Mouse (Mus musculus): ENCODE results near the gene Cyp1a2. TPM values are rescaled to one million over a fixed set of nuclear protein-coding genes. Genes with fewer than 3 reads are reported as not detected.

Gene Cyp1a2
- total RNA-seq, 2 experiments from 2014 or later, result not detected

DNA sequence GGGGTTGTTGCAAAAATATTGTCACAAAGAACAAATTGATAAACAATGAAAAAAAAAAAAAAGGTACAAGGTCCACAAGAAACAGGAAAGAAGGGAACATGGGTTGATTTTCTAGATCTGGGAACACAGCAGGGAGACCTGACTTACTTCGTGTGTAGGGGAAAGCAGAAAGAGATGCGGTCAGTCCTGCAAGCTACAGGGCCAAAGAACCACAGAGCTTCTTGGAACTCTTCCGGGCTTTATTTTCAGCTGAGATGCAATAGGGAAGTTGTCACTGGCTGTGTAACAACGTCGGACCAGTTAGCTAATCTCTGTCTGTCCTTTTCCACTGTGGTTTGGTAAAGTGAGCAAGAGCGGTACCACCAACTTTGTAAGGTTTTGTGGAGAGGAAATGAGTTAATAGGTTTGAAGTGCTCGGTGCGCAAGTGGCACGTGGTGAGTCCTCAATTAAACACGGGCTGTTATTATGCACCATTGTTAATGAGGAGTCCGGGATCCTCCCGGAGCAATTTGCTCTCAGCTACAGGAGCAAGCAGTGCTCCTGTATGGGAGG lies 36.9 kb downstream of the Cyp1a2 start:
- DNase-seq (ENCODE audit: low spot score), result no peak

DNA sequence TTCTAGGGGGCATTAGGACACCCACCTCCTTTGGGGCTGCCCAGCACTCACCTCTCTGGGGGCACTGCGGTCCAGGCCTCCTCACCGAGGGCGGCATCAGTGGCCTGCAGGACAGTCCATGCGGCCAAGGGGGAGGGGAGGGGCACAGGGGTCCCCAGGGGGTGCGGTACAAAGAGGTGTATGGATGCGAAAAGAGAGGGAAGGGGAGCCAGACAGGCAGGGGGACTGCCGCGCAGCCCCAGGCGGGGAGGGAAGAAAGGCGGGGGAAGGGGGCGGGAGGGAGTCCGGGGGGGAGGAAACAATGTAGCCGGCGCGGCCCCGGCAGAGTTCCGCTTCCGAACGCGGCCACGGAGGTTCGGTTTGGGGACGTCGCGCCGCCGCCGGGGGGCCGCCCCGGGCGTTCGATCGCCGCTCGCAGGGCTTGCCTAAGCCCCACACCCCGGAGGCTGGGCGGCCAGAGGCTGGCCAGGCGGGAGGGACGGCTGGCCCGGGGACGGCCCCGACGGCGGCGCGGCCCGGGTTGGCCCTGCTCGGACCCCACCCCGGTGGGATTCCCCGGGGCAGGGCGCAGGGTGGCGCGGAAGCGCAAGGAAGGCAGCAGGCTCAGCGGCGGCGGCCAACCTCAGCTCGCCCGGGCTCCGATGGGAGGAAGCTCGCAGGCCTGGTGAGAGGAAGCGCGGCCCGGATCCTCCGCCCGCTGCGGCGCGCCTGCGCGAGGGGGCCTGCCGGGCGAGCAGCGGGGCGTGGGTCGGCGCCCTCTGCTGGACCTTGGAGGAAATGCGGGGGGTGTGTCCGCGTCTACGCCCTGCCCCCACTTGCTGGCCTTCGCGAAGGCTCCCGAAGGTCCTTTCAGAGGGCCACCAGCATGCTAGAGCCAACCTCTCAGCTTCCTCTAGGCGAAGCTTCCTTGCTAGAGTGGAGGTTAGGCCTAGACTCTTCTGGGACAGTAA lies 38.3 kb downstream of the Cyp1a2 start:
- peak; percentile 92 for DNase-seq (ENCODE audit: low spot score)

DNA sequence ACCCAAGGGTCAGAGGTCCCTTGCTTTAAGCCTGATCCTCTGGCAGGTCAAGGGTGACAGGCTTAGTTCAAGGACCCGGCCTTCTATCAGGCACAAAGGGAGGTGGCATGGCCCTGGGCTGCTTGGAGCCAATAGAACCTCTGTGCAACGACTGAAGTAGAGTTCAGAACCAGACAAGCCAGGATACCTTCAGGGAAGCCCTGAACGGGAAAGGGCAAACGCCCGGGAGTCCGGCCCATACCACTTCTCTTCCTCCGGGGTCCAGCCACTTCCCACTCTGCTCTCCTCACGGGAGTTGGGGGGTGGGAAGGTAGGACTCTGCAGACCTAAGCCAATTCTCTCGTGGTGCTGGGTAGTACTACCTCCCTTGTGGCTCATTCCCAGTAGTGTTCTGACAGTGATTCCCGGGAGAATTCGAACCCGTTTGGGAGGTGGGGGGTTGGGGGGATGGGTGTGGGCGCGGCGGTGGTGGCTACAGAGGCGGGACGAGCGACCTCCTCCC lies 39.0 kb downstream of the Cyp1a2 start:
- no peak for DNase-seq (ENCODE audit: low spot score)

DNA sequence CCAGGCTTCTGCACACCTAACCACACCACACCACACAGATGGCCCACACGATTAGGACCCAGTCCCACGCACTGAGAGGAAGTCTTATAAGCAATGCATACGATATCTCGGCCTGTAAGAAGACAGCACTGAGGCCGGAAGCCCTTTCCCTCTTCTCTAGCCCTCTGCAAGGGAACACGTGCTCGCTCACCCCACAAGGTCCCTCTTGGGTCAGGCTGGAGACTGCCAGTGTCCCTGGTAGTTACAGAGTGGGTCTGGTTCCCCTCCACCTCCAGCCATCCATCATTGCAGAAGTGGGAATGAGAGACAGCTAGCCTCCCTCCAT lies 39.7 kb downstream of the Cyp1a2 start:
- no peak for DNase-seq (ENCODE audit: low spot score)

DNA sequence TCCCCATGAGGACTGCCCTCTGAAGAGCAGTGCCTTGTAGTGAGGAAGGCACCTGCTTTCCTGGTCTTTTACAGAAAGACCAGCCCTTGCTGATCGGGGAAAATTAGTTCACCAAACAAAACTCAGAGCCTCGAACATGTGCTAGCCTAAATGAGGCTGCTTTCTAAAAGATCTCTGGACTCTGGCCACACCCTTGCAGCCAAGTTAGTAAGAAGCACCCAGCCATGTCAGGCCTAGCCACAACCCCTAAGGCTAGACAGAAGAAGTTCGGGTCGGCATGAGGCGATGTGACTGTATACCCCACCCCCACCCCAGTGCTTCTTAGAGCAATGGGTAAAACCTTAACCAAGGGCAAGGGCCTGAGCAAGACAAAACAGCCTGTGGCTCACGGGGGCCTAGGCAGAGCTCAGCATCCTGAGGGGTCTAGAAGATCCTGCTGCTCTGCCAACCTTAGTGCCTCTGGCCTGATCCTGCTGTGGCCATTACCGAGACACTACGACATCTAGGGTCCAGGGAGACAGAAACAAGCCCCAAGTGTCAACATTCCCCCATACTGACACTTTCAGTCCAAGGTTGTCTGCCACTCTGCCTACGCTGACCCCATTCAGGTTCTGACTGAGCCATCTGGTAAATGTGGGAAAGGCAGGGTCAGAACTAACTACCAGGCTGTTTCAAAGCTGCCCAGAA lies 40.2 kb downstream of the Cyp1a2 start:
- no peak for DNase-seq (ENCODE audit: low spot score)

DNA sequence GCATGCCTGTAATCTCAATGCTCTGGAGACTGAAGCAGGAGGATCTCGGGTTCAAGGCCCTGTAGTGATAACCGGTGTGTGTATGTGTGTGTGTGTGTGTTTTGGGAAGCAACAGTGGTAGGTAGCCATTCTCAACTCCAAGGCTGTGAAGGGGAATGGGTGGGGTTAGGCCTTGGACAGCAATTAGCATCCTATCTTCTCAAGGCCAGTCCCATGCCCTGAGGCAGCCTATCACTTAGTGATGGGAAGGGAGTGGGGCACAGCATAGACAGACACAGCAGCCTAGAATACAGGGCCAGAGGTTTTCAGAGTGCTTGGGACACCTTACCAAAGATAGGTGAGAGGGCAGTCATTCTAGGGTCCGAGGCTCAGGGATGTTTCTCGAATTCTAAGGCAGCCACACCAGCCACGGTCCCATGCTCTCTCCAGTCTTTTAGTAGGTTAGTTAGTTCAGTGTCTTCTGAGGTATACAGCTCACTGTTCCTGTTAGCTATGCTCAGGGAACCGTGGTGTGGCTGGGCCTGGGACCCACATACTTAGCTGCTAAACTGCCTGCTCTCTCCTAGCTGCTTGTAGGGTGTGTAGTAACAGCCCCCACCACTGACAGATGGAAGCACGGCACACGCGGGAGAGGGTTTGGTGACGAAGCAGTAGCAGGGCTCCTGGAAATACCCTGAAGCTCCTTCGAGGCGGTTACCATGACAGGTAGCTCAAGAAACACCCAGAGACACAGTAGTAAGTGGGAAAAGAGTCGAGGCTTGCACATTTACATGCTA lies 41.5 kb downstream of the Cyp1a2 start:
- DNase-seq (ENCODE audit: low spot score), result no peak

DNA sequence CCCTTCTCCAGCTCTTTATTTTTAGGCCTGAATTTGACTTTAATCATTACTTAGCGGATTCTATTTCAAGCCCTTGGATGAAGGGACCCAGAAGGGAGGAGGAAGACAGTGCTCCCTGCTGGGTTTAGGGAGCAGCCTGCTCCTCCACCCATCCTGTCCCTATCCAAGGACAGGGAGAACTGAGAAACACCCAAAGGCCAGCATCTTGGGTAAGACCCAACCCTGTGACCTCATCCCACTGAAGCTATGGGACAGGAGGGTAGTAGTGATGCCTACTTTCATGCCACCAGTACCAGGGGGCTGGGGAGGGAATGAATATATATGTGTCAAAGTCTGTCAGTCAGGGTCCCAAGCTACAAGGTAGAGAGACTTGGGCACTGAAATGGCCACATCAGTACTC lies 42.5 kb downstream of the Cyp1a2 start:
- peak; percentile 39 for DNase-seq (ENCODE audit: low spot score)

DNA sequence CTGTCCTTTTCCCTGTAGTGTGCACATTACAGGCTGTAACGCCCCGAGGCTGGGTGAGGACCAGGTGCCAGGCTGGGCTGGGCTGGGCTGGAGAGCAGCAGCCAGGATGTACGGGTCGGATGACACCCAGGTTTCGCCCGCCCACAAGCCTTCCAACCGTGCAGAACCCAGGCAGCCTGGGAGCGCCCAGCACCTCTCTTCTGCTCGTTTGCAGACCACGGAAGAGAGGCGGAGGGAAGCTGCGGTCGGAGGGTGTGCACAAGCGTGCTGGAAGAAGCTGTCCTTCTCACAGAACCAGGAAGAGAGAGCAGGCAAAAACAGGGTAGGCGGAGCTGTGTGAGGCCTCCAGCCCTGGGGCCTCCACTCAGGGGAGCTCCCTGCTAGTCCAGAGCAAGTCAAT lies 43.1 kb downstream of the Cyp1a2 start:
- DNase-seq (ENCODE audit: low spot score), result peak; percentile 51

DNA sequence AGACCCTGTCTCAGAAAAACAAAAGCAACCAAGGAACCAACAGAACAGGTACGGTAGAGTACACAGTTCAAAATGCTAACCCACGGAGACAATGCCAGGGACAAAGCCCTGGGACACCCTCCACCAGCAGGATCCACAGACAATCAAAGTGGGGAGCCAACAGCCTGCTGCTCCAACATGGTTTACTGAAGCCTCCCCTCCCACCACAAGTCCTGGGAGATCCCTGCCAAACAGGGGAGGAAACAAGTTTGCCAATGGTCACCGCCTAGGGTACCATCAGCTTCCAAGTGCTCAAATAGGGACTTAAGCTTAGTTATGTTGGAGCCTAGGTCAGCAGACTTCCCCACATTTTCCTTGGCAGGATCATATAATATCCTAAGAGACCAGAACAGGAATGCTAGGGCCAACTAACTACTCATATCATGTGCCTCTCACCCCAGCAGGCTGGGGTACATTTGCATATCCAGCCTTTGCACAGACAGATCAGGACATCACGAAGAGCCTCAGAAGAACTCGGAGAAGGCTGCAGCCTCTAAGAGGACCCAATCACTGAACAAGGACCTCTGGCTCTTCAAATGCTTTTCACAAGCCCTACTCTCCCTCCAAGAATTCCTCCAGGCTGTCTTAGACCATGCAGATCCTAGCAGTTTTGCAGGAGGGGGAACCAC lies 43.7 kb downstream of the Cyp1a2 start:
- no peak for DNase-seq (ENCODE audit: low spot score)

DNA sequence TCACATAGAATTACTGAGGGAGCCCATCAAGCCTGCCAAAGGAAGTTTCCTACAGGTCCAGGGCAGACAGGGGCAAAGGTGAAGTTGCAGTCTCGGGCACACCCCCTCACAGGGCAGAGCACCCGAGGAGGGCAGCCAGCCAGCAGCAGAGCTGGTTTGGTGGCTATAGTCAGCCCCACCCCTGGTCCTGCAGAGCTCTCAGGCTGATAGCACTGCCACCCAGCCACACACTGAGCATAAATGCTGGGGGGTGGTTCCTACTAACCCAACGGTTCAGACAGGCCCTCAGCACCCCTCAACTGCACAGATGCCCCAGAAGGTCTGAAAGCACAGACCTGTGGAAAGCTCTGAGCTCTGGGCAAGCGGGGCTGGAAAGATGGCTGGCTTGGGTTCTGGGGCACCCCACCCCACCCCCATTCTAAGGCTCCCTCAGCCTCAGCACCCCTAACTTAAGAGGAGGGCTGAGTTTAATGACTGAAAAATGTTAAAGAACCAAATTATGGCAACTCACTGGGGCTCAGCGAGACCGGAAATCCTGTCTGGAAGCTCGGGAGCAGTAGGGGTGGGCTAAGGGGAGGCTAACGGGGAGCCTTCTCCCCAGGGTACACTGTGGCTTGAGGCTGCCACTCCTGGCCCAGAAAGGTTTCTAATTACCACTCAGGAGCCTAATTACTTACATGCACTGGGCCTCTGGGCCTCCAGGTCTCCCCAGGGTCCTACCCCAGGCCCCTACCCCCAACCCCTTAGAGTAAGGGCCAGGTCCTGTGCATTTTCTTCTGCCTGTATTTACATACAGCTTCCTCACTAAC lies 44.6 kb downstream of the Cyp1a2 start:
- DNase-seq (ENCODE audit: low spot score), result no peak

DNA sequence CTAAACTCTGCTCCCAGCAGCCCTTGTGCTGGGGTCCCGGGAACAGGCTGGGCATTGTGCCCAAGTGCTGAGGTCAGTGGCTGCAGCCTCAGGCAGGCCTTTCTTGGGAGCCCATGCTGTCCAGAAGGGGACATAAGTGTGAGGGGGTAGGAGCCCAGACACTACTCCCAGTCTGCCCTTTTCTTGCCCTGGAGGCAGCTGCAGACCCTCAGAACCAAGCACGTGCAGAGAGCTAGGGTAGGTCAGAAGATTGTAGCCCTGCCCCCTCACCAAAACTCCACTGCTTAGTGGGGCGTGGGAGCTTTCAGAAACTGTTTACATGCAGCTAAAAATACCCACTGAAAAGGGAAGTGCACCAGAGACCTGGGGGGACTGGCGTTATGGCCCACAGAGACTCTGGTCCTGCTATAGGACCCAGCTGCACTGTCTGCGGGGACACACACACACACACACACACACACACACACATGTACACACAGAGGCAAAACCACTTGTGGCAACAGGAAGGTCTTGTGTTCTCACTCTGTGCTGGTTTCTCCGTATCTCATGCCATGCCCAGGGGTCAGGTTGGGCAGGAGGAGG lies 45.7 kb downstream of the Cyp1a2 start:
- DNase-seq (ENCODE audit: low spot score), result no peak

DNA sequence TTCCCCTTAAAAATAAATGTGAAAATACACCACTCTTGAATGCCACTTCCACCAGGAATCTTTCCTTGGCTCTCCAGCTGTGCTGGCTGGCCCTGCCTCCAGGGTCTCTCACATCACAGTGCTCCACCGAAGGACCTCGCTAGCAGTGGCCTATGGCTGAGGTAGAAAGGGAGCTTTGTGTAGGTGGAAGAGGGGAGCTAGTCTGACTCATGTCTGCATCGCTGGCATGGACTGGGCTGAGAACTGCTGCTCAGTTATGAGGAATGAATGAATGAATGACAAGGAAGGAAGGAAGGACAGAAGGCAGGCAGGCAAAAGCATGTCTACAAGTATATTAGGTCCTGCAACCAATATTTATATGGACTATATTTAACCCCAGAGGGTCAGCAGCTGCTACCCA lies 46.2 kb downstream of the Cyp1a2 start:
- DNase-seq (ENCODE audit: low spot score), result no peak

DNA sequence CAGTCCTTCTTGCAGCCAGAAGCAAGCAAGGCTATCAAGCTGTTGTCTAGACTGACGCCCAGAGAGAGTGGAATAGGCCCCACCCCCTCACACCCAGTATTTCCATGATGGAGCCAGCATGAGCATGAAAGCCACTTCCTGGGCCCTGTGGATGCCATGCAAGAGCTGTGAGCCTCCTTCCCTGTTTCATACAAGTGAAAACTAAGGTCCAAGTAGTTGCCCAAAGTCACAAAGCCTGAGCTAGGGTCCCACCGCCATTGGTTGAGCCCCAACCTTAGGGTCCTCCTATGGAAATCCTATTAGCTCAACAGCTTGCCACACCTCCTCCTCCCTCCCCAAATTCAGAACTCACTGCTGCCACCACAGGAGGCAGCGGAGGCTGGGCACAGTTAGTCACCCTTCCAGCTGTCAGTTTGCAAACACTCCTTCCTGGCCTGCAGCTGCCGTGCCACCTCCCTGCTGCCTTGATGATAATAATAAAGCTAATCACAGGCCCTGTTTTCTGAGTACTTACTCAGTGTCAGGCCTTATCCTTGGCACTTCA lies 50.0 kb downstream of the Cyp1a2 start:
- DNase-seq (ENCODE audit: low spot score), result no peak

DNA sequence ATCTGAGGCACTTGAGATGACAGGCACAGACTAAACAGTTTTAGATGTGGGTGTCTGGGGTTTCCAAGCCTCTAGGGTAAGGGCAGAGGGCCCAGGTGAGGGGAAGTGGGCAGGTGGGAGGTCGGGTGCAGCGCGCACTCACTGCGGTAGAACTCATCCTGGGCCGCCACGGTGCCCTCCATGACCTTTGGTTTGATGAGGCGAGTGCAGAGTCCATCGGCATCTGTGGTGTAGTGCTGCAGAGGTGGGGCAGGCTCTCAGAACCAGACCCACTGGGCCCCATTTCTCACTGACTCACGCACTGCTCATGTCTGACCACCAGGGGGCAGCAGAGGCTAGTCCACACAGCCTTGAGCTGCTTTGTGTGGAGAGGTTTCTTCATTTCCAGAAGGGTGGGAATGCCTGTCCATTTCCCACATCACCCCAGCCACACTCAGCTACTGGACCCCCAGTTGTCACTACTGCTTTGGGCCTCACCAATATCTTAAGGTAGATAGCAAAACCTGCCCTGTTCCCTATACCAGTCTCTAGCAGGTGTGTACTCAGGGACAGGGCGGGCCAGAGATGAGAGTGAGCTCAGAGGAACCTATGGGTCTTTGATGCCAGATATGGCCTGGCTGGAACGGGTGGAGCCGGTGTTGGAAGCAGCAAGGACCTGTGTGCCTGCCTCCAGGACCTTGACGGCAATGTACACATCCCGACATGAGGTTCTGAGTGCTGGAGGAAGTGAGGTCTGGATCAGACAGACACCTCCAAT lies 54.2 kb downstream of the Cyp1a2 start:
- peak; percentile 80 for DNase-seq (ENCODE audit: low spot score)

DNA sequence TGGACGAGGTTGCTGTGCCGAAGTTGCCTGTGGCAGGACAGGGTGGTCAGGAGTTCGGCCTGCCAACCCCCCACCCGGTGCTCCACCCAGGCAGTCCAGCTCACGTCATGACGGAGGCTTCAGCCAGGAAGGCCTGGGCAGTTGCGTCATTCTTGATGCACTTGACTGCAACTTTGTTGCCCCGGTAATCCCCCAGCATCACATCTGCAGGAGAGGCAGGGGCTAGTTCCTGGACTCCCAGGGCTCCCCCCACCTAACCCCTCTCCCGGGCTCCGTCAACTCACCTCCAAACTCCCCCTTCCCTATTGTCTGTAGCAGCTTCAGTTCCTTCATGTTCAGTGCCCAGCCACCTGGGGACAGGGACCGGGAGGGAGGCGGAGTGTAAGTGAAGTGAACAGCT lies 54.8 kb downstream of the Cyp1a2 start:
- no peak for DNase-seq (ENCODE audit: low spot score)

DNA sequence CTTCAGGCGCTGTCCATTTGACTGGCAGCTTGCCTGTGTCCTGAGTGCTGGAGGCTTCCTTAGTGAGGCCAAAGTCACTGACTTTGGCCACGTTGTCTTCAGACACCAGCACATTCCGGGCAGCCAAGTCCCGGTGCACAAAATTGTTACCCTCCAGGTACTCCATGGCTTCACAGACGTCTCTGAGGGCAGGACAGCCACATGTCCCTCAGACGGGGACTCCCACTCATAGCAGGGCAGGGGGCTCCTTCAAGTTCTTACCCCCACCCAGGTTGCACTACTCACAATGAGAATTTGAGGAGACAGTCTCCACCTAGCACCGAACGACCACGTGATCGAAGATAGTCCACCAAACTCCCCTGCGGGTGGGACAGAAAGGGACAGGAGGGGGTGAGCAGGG lies 55.6 kb downstream of the Cyp1a2 start:
- DNase-seq (ENCODE audit: low spot score), result no peak

DNA sequence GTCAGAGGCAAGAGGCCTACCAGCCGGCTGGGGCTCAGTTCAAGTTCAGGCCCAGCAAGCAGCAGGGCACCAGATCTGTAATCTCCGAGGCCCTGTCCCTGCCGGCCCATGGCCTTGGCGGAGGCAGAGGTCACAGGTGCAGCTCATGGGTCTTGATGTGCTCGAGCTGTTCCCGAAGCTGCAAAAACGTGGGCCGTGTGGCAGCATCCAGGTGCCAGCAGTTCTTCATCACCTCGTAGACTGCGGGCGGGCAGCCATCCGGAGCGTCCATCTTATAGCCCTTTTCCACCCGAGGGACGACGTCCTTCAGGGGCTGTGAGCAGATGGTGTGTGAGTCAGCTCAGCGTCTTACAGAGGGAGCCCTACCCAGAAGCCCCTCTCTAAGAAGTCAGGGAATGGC lies 56.3 kb downstream of the Cyp1a2 start:
- no peak for DNase-seq (ENCODE audit: low spot score)
